Mouse (Mus musculus) heart, postnatal 14 days (tissue): ENCODE results near the gene Ubxn11. TPM values are rescaled to one million over a fixed set of nuclear protein-coding genes. Genes with fewer than 3 reads are reported as not detected.

Experiments used
- DNase-seq, 2 experiments: peaks; one replicate each; pipeline ENCODE4 v3.0.0; 2021 to 2022
- intact Hi-C: fragments of 180-260 bp; cut with DNase I; formaldehyde crosslinking; loops from one replicate; pipeline ENCODE4 v1.15.1; 2025
- total RNA-seq, 2 experiments: library from RNA; stranded (reverse); gene quantifications; 2 replicates each; pipeline ENCODE4 v1.2.3; 2021

The Ubxn11 gene
- total RNA-seq, 2 experiments from 2014 or later: 1.4 to 1.7 TPM

DNA sequence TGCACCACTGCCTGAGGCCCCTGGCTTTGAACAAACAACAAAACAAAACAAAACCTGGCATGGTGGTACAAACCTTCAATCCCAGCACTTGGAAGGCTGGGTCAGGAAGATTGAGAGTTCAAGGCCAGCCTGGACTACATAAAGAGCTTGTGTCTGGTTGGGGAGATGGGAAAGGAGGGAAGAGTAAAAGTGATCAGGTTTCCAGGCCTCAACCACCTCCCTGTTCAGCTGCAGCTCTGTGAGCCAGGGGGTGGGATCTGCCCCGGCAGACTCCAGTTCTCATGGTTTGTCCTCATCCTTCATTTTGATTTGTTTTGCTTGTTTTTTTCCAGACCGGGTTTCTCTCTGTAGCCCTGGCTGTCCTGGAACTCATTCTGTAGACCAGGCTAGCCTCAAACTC, 14.1 kb downstream of the Ubxn11 start:
- no peak for DNase-seq
- intact Hi-C loops: no loop called here

GRCm38 (mm10) chr4:134117012-134117411, 14.6 kb downstream of the Ubxn11 start:
- no peak for DNase-seq
- intact Hi-C loops: no loop called here

DNA sequence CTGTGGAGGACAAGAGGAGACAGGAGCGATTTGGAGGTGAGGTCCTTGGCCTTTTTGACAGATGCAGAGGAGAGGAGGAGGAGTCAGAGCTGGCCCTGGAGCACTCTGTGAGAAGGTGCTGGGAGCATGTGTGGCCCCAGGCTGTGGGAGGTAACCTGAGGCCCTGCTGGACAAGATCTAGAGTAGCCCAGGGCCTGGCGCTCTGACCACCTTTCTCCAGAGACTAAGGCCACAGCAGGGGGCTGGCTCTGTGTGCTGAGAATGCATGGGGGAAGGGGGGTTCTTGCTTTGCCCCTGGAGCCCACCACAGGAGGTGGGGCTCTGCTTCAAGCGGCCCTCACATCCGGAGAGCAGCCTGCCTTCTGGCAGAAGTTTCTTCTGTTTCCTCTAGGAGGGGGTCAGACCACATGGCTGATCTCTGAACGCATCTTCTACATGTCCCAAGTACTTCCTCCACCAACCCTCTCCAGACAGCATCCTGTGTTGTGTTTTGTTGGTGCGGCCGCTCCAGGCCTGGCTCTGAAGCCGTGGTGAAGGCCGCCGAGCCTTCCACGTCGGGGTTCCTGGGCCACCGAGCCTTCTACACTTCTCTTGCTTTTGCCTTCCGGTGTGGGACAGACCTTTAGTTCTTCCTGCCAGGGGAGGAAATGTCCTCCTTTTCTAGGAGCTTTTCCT, 15.9 kb downstream of the Ubxn11 start:
- DNase-seq: no peak
- intact Hi-C loops: no loop called here

GRCm38 (mm10) chr4:134119042-134119441, 16.7 kb downstream of the Ubxn11 start:
- intact Hi-C loops: no loop called here
- no peak for DNase-seq

- intact Hi-C loops: no loop called here
Measured at GRCm38 (mm10) chr4:134119644-134120043, 17.3 kb downstream of the Ubxn11 start.

DNA sequence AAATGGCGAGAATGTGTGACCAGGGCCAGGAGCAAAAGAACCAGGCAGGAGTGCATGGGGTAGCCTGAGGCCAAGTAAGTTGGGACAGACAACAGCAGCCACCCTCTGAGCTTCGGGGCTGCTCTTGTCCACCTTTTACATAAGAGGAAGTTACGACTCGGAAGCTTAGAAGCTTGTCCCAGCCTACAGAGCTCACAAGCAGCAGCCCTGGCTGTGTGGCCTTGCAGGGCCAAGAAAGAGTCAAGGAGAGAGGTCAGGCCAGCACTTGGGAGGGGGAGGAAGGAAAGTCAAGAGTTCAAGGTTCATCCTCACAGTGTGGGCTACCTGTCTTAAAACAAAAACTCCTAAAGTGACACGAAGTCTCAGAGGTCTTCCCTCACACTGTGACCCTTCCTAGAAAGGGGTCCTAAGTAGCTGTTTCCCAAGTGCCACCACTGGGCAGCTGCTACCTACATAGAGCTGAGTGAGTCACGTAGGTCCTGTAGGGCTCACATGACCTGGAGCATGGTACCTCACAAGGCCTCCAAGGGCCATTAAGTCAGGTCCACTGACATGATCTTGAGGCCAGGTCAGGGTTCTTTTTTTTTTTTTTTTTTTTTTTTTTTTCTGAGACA, 17.9 kb downstream of the Ubxn11 start:
- no peak for DNase-seq
- intact Hi-C loops: no loop called here

More at GRCm38 (mm10) chr4:134119644-134120043, 17.3 kb downstream of the Ubxn11 start:
- DNase-seq: no peak

DNA sequence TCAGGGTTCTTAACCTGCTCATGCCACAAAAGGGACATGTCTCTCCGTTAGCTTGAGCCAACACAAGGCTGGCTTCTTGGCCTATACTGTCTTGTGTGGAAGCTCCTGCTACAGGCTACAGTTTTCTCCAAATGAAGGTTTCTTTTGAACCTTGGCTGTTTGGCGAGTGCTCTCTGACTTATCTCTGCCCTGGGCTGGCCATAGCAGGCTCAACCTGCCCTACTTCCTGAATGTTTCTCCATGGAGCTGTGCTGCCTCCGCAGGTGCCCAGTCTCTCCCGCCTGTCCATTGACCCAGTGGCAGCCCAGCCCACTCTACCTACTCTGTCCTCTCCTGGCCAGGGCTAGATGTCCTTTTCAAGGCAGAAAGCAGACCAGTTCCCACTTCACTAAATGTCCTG, 18.5 kb downstream of the Ubxn11 start:
- intact Hi-C loops: no loop called here

DNA sequence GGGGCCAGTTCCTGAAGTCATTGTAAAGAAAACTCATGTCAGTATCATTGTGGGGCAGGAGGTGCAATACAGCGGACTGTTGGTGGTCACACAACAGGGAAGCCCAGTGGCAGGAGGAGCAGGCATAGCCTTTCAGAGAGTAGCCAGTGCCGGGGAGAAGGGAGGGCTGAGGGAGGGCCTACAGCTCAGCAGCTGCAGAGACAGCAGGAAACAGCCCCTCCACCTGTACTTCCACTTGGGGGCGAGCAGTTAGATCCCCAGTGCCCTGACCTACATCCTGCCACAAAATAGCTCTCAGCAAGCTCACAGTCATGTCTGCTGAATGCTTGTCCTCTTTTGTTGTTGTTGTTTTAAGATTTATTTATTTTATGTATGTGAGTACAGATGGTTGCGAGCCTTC, 19.2 kb downstream of the Ubxn11 start:
- intact Hi-C loops: no loop called here
- no peak for DNase-seq

More for the DNA sequence above, 18.5 kb downstream of the Ubxn11 start:
- DNase-seq: no peak

GRCm38 (mm10) chr4:134122281-134122680, 19.9 kb downstream of the Ubxn11 start:
- intact Hi-C loops: no loop called here
- peak in 1 of 2 experiments; percentile 42 for DNase-seq

GRCm38 (mm10) chr4:134123147-134123546, 20.8 kb downstream of the Ubxn11 start:
- intact Hi-C loops: no loop called here
- no peak for DNase-seq

DNA sequence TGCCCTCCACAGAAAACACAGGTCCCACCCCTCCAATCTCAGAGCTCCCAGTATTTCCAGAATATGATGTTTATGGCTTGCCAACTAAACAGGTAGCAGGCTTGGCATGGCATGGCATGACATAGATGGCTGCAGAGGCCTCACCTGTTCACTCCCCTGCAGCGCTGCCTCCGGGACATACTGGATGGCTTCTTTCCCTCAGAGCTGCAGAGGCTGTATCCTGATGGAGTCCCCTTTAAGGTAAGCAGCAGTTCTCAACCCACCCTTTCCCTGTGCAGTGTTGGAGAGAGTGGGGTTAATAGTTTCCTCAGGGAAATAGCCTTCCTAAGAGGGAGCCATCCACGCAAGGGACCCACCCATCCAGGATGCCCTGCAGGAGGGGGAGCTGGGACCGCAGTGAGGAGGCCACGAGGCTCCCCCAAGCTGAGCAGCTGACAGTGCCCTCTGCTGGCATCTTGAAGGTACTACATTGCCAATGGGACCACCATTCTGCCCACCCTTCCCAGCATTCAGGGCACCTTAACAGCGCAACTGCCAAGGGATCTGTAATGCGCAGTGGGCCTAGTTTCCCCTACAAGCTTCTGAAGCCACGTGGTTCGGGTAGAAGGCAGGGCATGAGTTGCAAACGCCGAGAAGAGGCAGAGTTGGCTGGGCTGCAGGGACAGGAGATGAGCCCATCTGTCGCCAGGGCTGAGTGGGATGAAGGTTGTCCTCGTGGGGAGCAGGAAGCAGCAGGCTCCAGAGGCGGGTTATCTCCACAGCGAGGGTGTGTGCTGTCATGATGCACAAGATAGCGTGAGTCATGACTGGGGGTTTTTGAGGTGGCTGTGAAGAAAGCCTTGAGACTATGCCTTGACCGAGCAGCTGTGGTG, 21.5 kb downstream of the Ubxn11 start:
- peak; percentile 35 to 54 for DNase-seq
- intact Hi-C loops: loop anchor here (2.0 kb wide), 1 partner anchor 87 kb away; no protein-coding TSS in a partner anchor

- no peak for DNase-seq
- intact Hi-C loops: loop anchor here (2.0 kb wide), 1 partner anchor 89 kb away; no protein-coding TSS in a partner anchor
Measured at GRCm38 (mm10) chr4:134125383-134126060, 23.2 kb downstream of the Ubxn11 start.

- no peak for DNase-seq
- intact Hi-C loops: no loop called here
Measured at GRCm38 (mm10) chr4:134126300-134127120, 24.1 kb downstream of the Ubxn11 start.

DNA sequence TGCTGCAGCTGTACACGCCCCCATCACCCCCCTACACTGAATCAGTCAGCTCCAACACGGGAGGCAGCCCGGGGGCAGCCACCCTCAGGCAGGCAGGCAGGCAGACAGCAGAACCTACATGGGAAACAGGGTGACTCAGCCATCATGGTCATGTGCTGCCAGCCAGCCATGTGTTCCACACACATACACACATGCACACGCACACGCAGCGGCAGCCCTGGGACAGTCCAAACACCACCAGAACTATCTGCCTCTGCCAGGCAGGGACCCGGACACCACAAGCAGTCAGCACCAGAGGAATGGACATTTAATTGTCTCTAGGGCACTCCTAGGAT, 24.7 kb downstream of the Ubxn11 start:
- DNase-seq: no peak
- intact Hi-C loops: no loop called here

- intact Hi-C loops: no loop called here
- no peak for DNase-seq
Measured at GRCm38 (mm10) chr4:134127793-134128192, 25.4 kb downstream of the Ubxn11 start.

- DNase-seq: peak; percentile 88 to 91
- intact Hi-C loops: no loop called here
Measured at GRCm38 (mm10) chr4:134128221-134128982, 26.0 kb downstream of the Ubxn11 start, which contains the start of gene Sh3bgrl3. Gene Sh3bgrl3 (minus strand): TSS chr4:134128789.

GRCm38 (mm10) chr4:134128983-134129362, 26.6 kb downstream of the Ubxn11 start:
- intact Hi-C loops: no loop called here

DNA sequence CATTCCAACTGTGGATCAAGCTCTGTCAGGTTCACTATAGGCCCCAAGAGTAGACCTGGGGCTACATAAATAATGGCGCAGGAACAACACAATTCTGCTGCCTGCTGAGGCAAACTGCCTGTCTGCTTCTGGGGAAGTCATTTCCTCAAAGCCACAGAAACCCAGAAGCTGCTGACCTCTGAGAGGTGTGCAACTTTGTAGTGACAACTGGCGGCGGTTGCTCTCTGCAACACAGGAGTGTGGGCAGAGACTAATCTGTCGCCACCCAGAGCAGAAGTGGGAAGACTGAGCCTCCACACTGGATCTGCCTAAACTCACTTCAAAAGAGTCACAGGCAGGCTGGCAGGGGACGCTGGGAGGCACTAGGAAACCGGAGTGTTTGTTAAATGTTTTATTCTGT, 27.1 kb downstream of the Ubxn11 start:
- no peak for DNase-seq
- intact Hi-C loops: no loop called here

More at GRCm38 (mm10) chr4:134128983-134129362, 26.6 kb downstream of the Ubxn11 start:
- DNase-seq: no peak

- intact Hi-C loops: no loop called here
- DNase-seq: no peak
Measured at GRCm38 (mm10) chr4:134132117-134132516, 29.7 kb downstream of the Ubxn11 start.
